9 mouse cellular contexts compared by ENCODE assay signal in the genomic region with DNA sequence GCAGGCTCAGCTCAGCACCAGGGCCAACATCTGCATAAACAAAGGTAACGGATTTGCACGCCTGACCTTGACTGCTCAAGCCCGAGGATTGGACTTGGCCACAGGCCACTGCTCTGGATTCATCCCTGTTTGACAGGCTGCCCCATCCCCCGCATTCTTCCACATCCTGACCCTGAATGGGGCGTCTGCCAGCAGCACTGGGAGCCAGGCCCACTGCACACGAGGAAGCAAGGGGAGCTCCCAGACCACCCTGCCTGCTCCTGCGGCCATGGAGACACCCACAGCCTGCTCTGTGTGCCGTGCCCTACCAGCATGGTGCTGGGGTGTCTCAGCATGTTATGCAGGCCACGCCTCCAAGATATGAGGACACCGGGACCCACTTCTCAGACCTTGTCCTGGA. TPM values are rescaled to one million over a fixed set of nuclear protein-coding genes. Genes with fewer than 3 reads are reported as not detected.
A peak's percentile ranks its signal among the peaks of the same experiment; 100 is the strongest.
DNase-seq lines count a peak whose midpoint lies in the region; ATAC-seq and TF ChIP-seq lines count a peak whose summit lies in the region.
"Had no signal": no experiment of that assay in that cellular context is flagged by ENCODE, and none has a peak within 500 bp of the region (broad histone marks: within the 10 kb centered on the region; RNA-seq: fewer than 3 reads in every experiment).

No protein-coding gene starts in this region.

- TF ChIP-seq CTCF in left cerebral cortex, adult 2 months (IDR thresholded peaks at IDR 0.05), result no peak

- DNase-seq in forebrain, embryonic 14.5 days (ENCODE audit: low spot score), result peak; percentile 55
- DNase-seq in lung, postnatal 14 days, result no peak
- peak; percentile 67 to 76 for DNase-seq in heart, postnatal 10 days
- DNase-seq in left cerebral cortex, adult 2 months (ENCODE audit: extremely low spot score in 1 of 2, low spot score in 2 of 2), result no peak
- DNase-seq in layer of hippocampus, adult 8-10 months (ENCODE audit: low spot score in 2 of 2), result no peak

- intact Hi-C loops in heart, postnatal 10 days (cut with DNase I), result no loop called here
- intact Hi-C loops in left cerebral cortex, adult 2 months (cut with DNase I), result no loop called here

- no peak overlapping the region for H3K27ac ChIP-seq in forebrain, embryonic 14.5 days (ENCODE audit: low read depth, low read length)
- H3K27ac ChIP-seq in forebrain, embryonic 15.5 days (replicated peaks), result no peak overlapping the region
- H3K27ac ChIP-seq in lung, embryonic 16.5 days (ENCODE audit: low read length), result 0 out of 2 replicates have a peak overlapping the region, but pooled peaks have one; percentile 8
- H3K27ac ChIP-seq in midbrain, embryonic 16.5 days (ENCODE audit: low read length), result no peak overlapping the region
- no peak overlapping the region for H3K27ac ChIP-seq in left cerebral cortex, adult 2 months
- H3K27ac ChIP-seq: hindbrain, embryonic 15.5 days had no signal

- peaks cover 7% of the 10 kb centered on the region; the same call in 1 of the 2 replicates for H3K27me3 ChIP-seq in forebrain, embryonic 14.5 days (replicated peaks; ENCODE audit: control insufficient read depth, insufficient read depth, low read length)
- 0 out of 2 replicates have a peak, but pooled peaks cover 6% of the 10 kb centered on the region for H3K27me3 ChIP-seq in forebrain, embryonic 15.5 days
- peaks cover 8% of the 10 kb centered on the region for H3K27me3 ChIP-seq in lung, embryonic 16.5 days (ENCODE audit: control insufficient read depth, insufficient read depth, low read depth, low read length)
- H3K27me3 ChIP-seq in midbrain, embryonic 16.5 days (ENCODE audit: control insufficient read depth, insufficient read depth, low read depth, low read length), result no peaks in the 10 kb centered on the region
- H3K27me3 ChIP-seq: hindbrain, embryonic 15.5 days had no signal

- H3K9me3 ChIP-seq in forebrain, embryonic 14.5 days (replicated peaks; ENCODE audit: control insufficient read depth, low read length), result no peaks in the 10 kb centered on the region
- no peaks in the 10 kb centered on the region for H3K9me3 ChIP-seq in forebrain, embryonic 15.5 days
- no peaks in the 10 kb centered on the region for H3K9me3 ChIP-seq in lung, embryonic 16.5 days (ENCODE audit: control insufficient read depth, low read length)
- H3K9me3 ChIP-seq in midbrain, embryonic 16.5 days (replicated peaks; ENCODE audit: control insufficient read depth, low read length, poor library complexity, severe bottlenecking), result no peaks in the 10 kb centered on the region
- H3K9me3 ChIP-seq: hindbrain, embryonic 15.5 days had no signal

- no peak overlapping the region for H3K9ac ChIP-seq in forebrain, embryonic 14.5 days (ENCODE audit: low read length)
- H3K9ac ChIP-seq in forebrain, embryonic 15.5 days (replicated peaks), result no peak overlapping the region
- H3K9ac ChIP-seq in lung, embryonic 16.5 days (ENCODE audit: low read length), result no peak overlapping the region
- H3K9ac ChIP-seq in midbrain, embryonic 16.5 days (ENCODE audit: low read depth, low read length), result no peak overlapping the region
- H3K9ac ChIP-seq: hindbrain, embryonic 15.5 days had no signal

- H3K4me3 ChIP-seq in forebrain, embryonic 14.5 days (ENCODE audit: low read depth, low read length), result no peak overlapping the region
- H3K4me3 ChIP-seq in forebrain, embryonic 15.5 days, result no peak overlapping the region
- H3K4me3 ChIP-seq in lung, embryonic 16.5 days (ENCODE audit: low read length), result no peak overlapping the region
- H3K4me3 ChIP-seq in midbrain, embryonic 16.5 days (ENCODE audit: low read depth, low read length), result no peak overlapping the region
- no peak overlapping the region for H3K4me3 ChIP-seq in left cerebral cortex, adult 2 months
- H3K4me3 ChIP-seq: hindbrain, embryonic 15.5 days had no signal

- no peaks in the 10 kb centered on the region for H3K36me3 ChIP-seq in forebrain, embryonic 14.5 days (ENCODE audit: control insufficient read depth, insufficient read depth, low read length)
- no peaks in the 10 kb centered on the region for H3K36me3 ChIP-seq in forebrain, embryonic 15.5 days
- H3K36me3 ChIP-seq in lung, embryonic 16.5 days (ENCODE audit: control insufficient read depth, insufficient read depth, low read length), result no peaks in the 10 kb centered on the region
- H3K36me3 ChIP-seq in midbrain, embryonic 16.5 days (ENCODE audit: control insufficient read depth, insufficient read depth, low read length), result peaks cover 2% of the 10 kb centered on the region; the same call in 1 of the 2 replicates
- H3K36me3 ChIP-seq: hindbrain, embryonic 15.5 days had no signal

- ATAC-seq in forebrain, embryonic 14.5 days, result peak; percentile 32
- no peak for ATAC-seq in forebrain, embryonic 15.5 days (replicated peaks)
- peak; percentile 82 for ATAC-seq in lung, embryonic 16.5 days (ENCODE audit: low read depth)
- 0 out of 2 replicates have a peak, but pooled peaks have one; percentile 28 for ATAC-seq in midbrain, embryonic 16.5 days

- H3K4me2 ChIP-seq in forebrain, embryonic 14.5 days (ENCODE audit: low read length), result no peak overlapping the region
- no peak overlapping the region for H3K4me2 ChIP-seq in forebrain, embryonic 15.5 days (replicated peaks)
- no peak overlapping the region for H3K4me2 ChIP-seq in lung, embryonic 16.5 days (ENCODE audit: low read depth, low read length)
- no peak overlapping the region for H3K4me2 ChIP-seq in midbrain, embryonic 16.5 days (ENCODE audit: low read length)
- H3K4me2 ChIP-seq: hindbrain, embryonic 15.5 days had no signal

- peaks cover 11% of the 10 kb centered on the region for H3K4me1 ChIP-seq in forebrain, embryonic 14.5 days (ENCODE audit: control insufficient read depth, insufficient read depth, low read length)
- peaks cover 38% of the 10 kb centered on the region for H3K4me1 ChIP-seq in forebrain, embryonic 15.5 days
- H3K4me1 ChIP-seq in lung, embryonic 16.5 days (replicated peaks; ENCODE audit: control insufficient read depth, insufficient read depth, low read length), result peaks cover 31% of the 10 kb centered on the region
- H3K4me1 ChIP-seq in midbrain, embryonic 16.5 days (ENCODE audit: control insufficient read depth, insufficient read depth, low read length), result peaks cover 47% of the 10 kb centered on the region

- 30% methylated on average over 10 of the region's 10 CpGs for WGBS in forebrain, embryonic 14.5 days
- WGBS in forebrain, embryonic 15.5 days, result 36% methylated on average over 10 of the region's 10 CpGs
- 25% methylated on average over 10 of the region's 10 CpGs for WGBS in lung, embryonic 16.5 days
- 31% methylated on average over 10 of the region's 10 CpGs for WGBS in midbrain, embryonic 16.5 days

RNA-seq across cellular contexts. Expression of a gene that starts 6.1 kb away (rescaled TPM):
- polyA plus RNA-seq in forebrain, embryonic 14.5 days (2014; fragmentation: Nextera tagmentation; extraction: Ambion mirVana), result 5.5 and 11.0 TPM in 2 replicates
- 13.8 and 15.8 TPM in 2 replicates for polyA plus RNA-seq in forebrain, embryonic 15.5 days (2015; fragmentation: Nextera tagmentation; extraction: Ambion mirVana)
- polyA plus RNA-seq in lung, embryonic 16.5 days (2015; fragmentation: Nextera tagmentation; extraction: Ambion mirVana), result 1.5 and 2.0 TPM in 2 replicates
- total RNA-seq in heart, postnatal 10 days (2021), result 1 to 10 TPM; 7.9 to 8.4 TPM
- polyA plus RNA-seq in midbrain, embryonic 16.5 days (2015; fragmentation: Nextera tagmentation; extraction: Ambion mirVana), result 10.0 and 11.5 TPM in 2 replicates
- total RNA-seq in left cerebral cortex, adult 2 months (2021), result 10 to 100 TPM; 45.2 to 48.0 TPM
- 100 to 1,000 TPM in 2 of 4 experiments, 10 to 100 TPM in 2; 92.8 to 120 (median 105) TPM for total RNA-seq in layer of hippocampus, adult 8-10 months (2022)

RNA-seq across cellular contexts. Expression of a gene that starts 27.0 kb away (rescaled TPM):
- polyA plus RNA-seq in forebrain, embryonic 14.5 days (2014; fragmentation: Nextera tagmentation; extraction: Ambion mirVana), result 1.2 and 1.4 TPM in 2 replicates
- polyA plus RNA-seq in forebrain, embryonic 15.5 days (2015; fragmentation: Nextera tagmentation; extraction: Ambion mirVana), result 1.00 and 1.9 TPM in 2 replicates
- polyA plus RNA-seq in lung, embryonic 16.5 days (2015; fragmentation: Nextera tagmentation; extraction: Ambion mirVana), result 5.8 and 7.4 TPM in 2 replicates
- not detected for total RNA-seq in heart, postnatal 10 days (2021)
- polyA plus RNA-seq in midbrain, embryonic 16.5 days (2015; fragmentation: Nextera tagmentation; extraction: Ambion mirVana), result 1.5 TPM in 2 replicates
- 1 to 10 TPM; 2.1 to 2.4 TPM for total RNA-seq in left cerebral cortex, adult 2 months (2021)
- total RNA-seq in layer of hippocampus, adult 8-10 months (2022), result 1 to 10 TPM in 3 of 4 experiments, under 1 TPM in 1; 0.96 to 1.8 (median 1.2) TPM

RNA-seq across cellular contexts. Expression of a gene that starts 58.4 kb away (rescaled TPM):
- 0.48 and 1.1 TPM in 2 replicates for polyA plus RNA-seq in forebrain, embryonic 14.5 days (2014; fragmentation: Nextera tagmentation; extraction: Ambion mirVana)
- polyA plus RNA-seq in forebrain, embryonic 15.5 days (2015; fragmentation: Nextera tagmentation; extraction: Ambion mirVana), result 0.77 and 0.94 TPM in 2 replicates
- polyA plus RNA-seq in lung, embryonic 16.5 days (2015; fragmentation: Nextera tagmentation; extraction: Ambion mirVana), result 0.31 and 0.43 TPM in 2 replicates
- total RNA-seq in heart, postnatal 10 days (2021), result not detected
- polyA plus RNA-seq in midbrain, embryonic 16.5 days (2015; fragmentation: Nextera tagmentation; extraction: Ambion mirVana), result 0.29 and 0.88 TPM in 2 replicates
- total RNA-seq in left cerebral cortex, adult 2 months (2021), result not detected
- under 1 TPM in 1 of 4 experiments, not detected in 3; 0.47 TPM for total RNA-seq in layer of hippocampus, adult 8-10 months (2022)

Comparison
In these comparisons a context has a peak if more than half of its experiments do, and no peak if none do; other contexts are left out.
1. DNase-seq: peak in forebrain, embryonic 14.5 days (single experiment) and heart, postnatal 10 days (2 of 2); none in lung, postnatal 14 days (single experiment), left cerebral cortex, adult 2 months (0 of 2) and layer of hippocampus, adult 8-10 months (0 of 2).